Mouse (Mus musculus): ENCODE results near the gene Kctd10. TPM values are rescaled to one million over a fixed set of nuclear protein-coding genes. Genes with fewer than 3 reads are reported as not detected.
A peak's percentile ranks its signal among the peaks of the same experiment; 100 is the strongest.

Kctd10 gene
- polyA plus RNA-seq, 1 experiment from 2014 or later = 62.2 TPM

DNA sequence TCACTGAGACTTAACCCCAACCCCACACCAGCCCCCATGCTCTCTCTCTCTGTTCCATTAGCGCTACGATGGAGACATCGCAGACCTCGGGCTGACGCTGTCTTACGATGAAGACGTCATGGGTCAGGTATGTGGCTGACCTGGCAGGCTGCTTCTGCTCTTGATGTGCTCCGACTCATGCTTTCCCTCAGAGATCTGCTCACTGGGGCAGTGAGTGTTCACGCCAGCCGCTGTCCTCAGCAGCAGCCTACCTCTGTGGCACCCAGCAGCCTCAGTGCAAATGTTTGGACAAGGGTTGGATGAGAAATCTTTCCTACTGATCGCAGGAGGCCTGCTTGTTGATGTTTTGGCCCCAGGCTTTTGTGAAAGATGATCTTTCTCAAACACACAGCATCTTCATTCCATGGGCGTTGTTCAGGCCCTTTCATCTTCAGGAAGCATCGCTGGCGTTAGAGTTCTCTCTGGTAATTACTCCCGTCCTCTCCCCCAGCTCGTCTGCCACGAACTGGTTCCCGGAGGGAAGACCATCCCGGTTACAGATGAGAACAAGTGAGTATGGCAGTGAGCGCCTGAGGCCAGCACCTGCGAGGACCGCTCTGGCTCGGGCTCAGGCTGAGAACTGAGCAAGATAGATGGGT, 32.2 kb upstream of the Kctd10 start:
- Histone ChIP-seq H3K9ac (no peak overlapping the region), H3K4me1 (replicated peaks) (no peaks in the 10 kb centered on the region), H3K4me2 (no peak overlapping the region), H3K27me3 (no peaks in the 10 kb centered on the region), H3K36me3 (peaks cover 97% of the 10 kb centered on the region), H3K27ac (replicated peaks) (no peak overlapping the region), H3K9me3 (no peaks in the 10 kb centered on the region), H3K4me3 (no peak overlapping the region)
- no peak for ATAC-seq (ENCODE audit: low FRiP score, low read depth)
- WGBS = 84% methylated on average over 23 of the region's 23 CpGs

- no peak overlapping the region for H3K27ac ChIP-seq (replicated peaks)
- no peak overlapping the region for H3K9ac ChIP-seq
- H3K4me2 ChIP-seq = no peak overlapping the region
- no peak for ATAC-seq (ENCODE audit: low FRiP score, low read depth)
- H3K36me3 ChIP-seq = peaks cover 96% of the 10 kb centered on the region
- no peaks in the 10 kb centered on the region for H3K27me3 ChIP-seq
- 88% methylated on average over 13 of the region's 13 CpGs for WGBS
- no peaks in the 10 kb centered on the region for H3K4me1 ChIP-seq (replicated peaks)
- H3K4me3 ChIP-seq = no peak overlapping the region
- no peaks in the 10 kb centered on the region for H3K9me3 ChIP-seq
Observed at GRCm38 (mm10) chr5:114410429-114410828, 30.1 kb upstream of the Kctd10 start.

- H3K9me3 ChIP-seq = no peaks in the 10 kb centered on the region
- 97% methylated on average over 11 of the region's 11 CpGs for WGBS
Observed at GRCm38 (mm10) chr5:114408846-114409245, 28.5 kb upstream of the Kctd10 start.

DNA sequence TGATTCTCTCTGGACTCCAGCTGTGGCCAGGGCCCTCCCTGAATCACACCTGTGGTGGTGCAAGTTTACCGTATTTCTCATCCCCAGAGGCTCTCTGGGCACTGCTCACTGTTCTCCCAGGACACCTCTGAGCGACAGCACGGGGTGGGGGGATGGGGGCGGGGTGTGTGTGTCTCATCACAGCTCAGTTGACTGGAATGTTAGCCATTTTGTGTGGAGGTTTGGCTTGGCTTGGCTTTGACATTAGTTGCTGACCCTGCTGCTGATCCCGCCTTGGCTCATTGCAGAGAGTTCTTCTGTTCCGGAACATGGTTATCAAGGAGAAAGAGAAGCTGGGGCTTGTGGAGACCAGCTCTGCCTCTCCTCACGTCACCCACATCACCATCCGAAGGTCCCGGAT, 27.5 kb upstream of the Kctd10 start:
- Histone ChIP-seq H3K4me1 (replicated peaks) (no peaks in the 10 kb centered on the region), H3K27ac (replicated peaks) (no peak overlapping the region), H3K9ac (no peak overlapping the region), H3K36me3 (peaks cover 97% of the 10 kb centered on the region), H3K4me2 (no peak overlapping the region), H3K9me3 (no peaks in the 10 kb centered on the region), H3K27me3 (no peaks in the 10 kb centered on the region), H3K4me3 (no peak overlapping the region)
- no peak for ATAC-seq (ENCODE audit: low FRiP score, low read depth)
- 90% methylated on average over 9 of the region's 9 CpGs for WGBS

More at GRCm38 (mm10) chr5:114408846-114409245, 28.5 kb upstream of the Kctd10 start:
- no peaks in the 10 kb centered on the region for H3K27me3 ChIP-seq
- H3K4me3 ChIP-seq = no peak overlapping the region
- no peak overlapping the region for H3K27ac ChIP-seq (replicated peaks)
- no peak for ATAC-seq (ENCODE audit: low FRiP score, low read depth)
- peaks cover 96% of the 10 kb centered on the region for H3K36me3 ChIP-seq
- H3K4me2 ChIP-seq = no peak overlapping the region
- no peak overlapping the region for H3K9ac ChIP-seq
- no peaks in the 10 kb centered on the region for H3K4me1 ChIP-seq (replicated peaks)

DNA sequence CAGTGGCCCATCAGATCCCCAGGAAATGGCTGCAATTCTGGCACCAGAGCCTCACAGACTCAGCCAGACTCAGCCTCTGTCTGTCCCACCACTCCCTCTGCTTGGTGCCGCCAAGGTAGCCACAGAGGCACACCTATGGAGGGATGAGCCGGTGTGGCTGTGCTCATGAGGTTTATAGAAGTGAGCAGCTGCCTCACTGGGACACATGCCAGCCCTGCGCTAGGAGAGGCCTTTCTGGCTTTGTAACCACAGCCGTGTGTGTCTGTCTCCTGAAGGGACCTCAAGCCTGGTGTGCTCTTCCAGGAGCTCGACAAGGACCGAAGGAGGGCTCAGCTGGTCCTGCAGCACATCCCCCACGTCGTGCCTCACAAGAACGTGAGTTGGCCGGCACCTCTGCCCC, 27.0 kb upstream of the Kctd10 start:
- ATAC-seq (ENCODE audit: low FRiP score, low read depth) = no peak
- no peak overlapping the region for H3K4me3 ChIP-seq
- no peaks in the 10 kb centered on the region for H3K4me1 ChIP-seq (replicated peaks)
- H3K36me3 ChIP-seq = peaks cover 97% of the 10 kb centered on the region
- no peaks in the 10 kb centered on the region for H3K9me3 ChIP-seq
- no peaks in the 10 kb centered on the region for H3K27me3 ChIP-seq
- no peak overlapping the region for H3K27ac ChIP-seq (replicated peaks)
- H3K4me2 ChIP-seq = no peak overlapping the region
- no peak overlapping the region for H3K9ac ChIP-seq
- 69% methylated on average over 10 of the region's 10 CpGs for WGBS

GRCm38 (mm10) chr5:114406592-114406991, 26.3 kb upstream of the Kctd10 start:
- no peak for ATAC-seq (ENCODE audit: low FRiP score, low read depth)
- Histone ChIP-seq H3K9me3 (no peaks in the 10 kb centered on the region), H3K4me1 (replicated peaks) (no peaks in the 10 kb centered on the region), H3K27ac (replicated peaks) (no peak overlapping the region), H3K4me2 (no peak overlapping the region), H3K27me3 (no peaks in the 10 kb centered on the region), H3K4me3 (no peak overlapping the region), H3K9ac (no peak overlapping the region), H3K36me3 (peaks cover 96% of the 10 kb centered on the region)
- 91% methylated on average over 14 of the region's 14 CpGs for WGBS

- no peak for ATAC-seq (ENCODE audit: low FRiP score, low read depth)
- Histone ChIP-seq H3K36me3 (peaks cover 56% of the 10 kb centered on the region), H3K9ac (no peak overlapping the region), H3K4me2 (no peak overlapping the region), H3K27ac (replicated peaks) (no peak overlapping the region), H3K4me3 (no peak overlapping the region), H3K4me1 (replicated peaks) (no peaks in the 10 kb centered on the region), H3K27me3 (no peaks in the 10 kb centered on the region), H3K9me3 (no peaks in the 10 kb centered on the region)
- WGBS = 90% methylated on average over 9 of the region's 9 CpGs
Observed at GRCm38 (mm10) chr5:114393169-114393568, 12.9 kb upstream of the Kctd10 start.

DNA sequence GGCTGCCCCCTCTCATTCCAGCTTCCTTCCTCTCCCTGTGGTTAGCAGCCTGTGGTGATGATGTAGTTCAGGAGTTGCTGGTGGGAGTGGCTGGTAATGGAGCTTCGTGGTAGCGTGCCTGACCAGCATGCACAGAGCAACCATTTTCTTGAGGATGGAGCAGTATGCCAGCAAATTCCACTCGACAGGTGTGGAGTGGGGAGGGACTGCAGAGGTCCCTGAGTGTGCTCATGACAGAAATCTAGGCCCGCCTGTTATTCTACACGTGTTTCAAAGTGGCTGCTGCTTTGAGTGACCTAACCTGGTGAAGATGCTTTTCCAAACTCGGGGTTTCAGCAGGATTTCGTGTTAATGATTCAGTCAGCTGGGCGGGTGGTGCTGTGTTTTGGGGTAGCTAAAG, 4.1 kb upstream of the Kctd10 start:
- Histone ChIP-seq H3K4me2 (no peak overlapping the region), H3K36me3 (peaks cover 37% of the 10 kb centered on the region), H3K4me3 (no peak overlapping the region), H3K9me3 (no peaks in the 10 kb centered on the region), H3K4me1 (replicated peaks) (peaks cover 20% of the 10 kb centered on the region), H3K27me3 (no peaks in the 10 kb centered on the region), H3K27ac (replicated peaks) (no peak overlapping the region), H3K9ac (no peak overlapping the region)
- no peak for ATAC-seq (ENCODE audit: low FRiP score, low read depth)
- WGBS = 91% methylated on average over 8 of the region's 8 CpGs

GRCm38 (mm10) chr5:114383184-114383904, 3.0 kb upstream of the Kctd10 start:
- 76% methylated on average over 9 of the region's 9 CpGs for WGBS
- H3K27ac ChIP-seq (replicated peaks) = no peak overlapping the region
- no peak for ATAC-seq (ENCODE audit: low FRiP score, low read depth)

GRCm38 (mm10) chr5:114381013-114381351, 674 bp upstream of the Kctd10 start:
- H3K4me3 ChIP-seq = peak overlapping the region; percentile 93
- peak overlapping the region; percentile 96 for H3K27ac ChIP-seq (replicated peaks)
- peak overlapping the region; percentile 97 for H3K9ac ChIP-seq
- H3K4me2 ChIP-seq = peak overlapping the region; percentile 92
- H3K36me3 ChIP-seq = peaks cover 9% of the 10 kb centered on the region; the same call in 1 of the 2 replicates
- H3K9me3 ChIP-seq = no peaks in the 10 kb centered on the region
- ATAC-seq (ENCODE audit: low FRiP score, low read depth) = no peak; the same call in 1 of the 2 replicates
- H3K4me1 ChIP-seq (replicated peaks) = peaks cover 48% of the 10 kb centered on the region
- WGBS = under 1% methylated on average over 18 of the region's 18 CpGs
- H3K27me3 ChIP-seq = no peaks in the 10 kb centered on the region

More at GRCm38 (mm10) chr5:114383184-114383904, 3.0 kb upstream of the Kctd10 start:
- Histone ChIP-seq H3K4me2 (no peak overlapping the region), H3K4me1 (replicated peaks) (peaks cover 31% of the 10 kb centered on the region), H3K27me3 (no peaks in the 10 kb centered on the region), H3K9ac (no peak overlapping the region), H3K9me3 (no peaks in the 10 kb centered on the region), H3K4me3 (no peak overlapping the region), H3K36me3 (peaks cover 26% of the 10 kb centered on the region)

GRCm38 (mm10) chr5:114379763-114380162, 545 bp downstream of the Kctd10 start:
- under 1% methylated on average over 20 of the region's 20 CpGs for WGBS
- H3K27me3 ChIP-seq = no peaks in the 10 kb centered on the region
- peak overlapping the region; percentile 97 for H3K9ac ChIP-seq
- no peaks in the 10 kb centered on the region for H3K36me3 ChIP-seq
- 0 out of 2 replicates have a peak, but pooled peaks have one; percentile 12 for ATAC-seq (ENCODE audit: low FRiP score, low read depth)
- peak overlapping the region; percentile 92 for H3K4me2 ChIP-seq
- peak overlapping the region; percentile 93 for H3K4me3 ChIP-seq
- peaks cover 48% of the 10 kb centered on the region for H3K4me1 ChIP-seq (replicated peaks)
- peak overlapping the region; percentile 96 for H3K27ac ChIP-seq (replicated peaks)
- no peaks in the 10 kb centered on the region for H3K9me3 ChIP-seq

DNA sequence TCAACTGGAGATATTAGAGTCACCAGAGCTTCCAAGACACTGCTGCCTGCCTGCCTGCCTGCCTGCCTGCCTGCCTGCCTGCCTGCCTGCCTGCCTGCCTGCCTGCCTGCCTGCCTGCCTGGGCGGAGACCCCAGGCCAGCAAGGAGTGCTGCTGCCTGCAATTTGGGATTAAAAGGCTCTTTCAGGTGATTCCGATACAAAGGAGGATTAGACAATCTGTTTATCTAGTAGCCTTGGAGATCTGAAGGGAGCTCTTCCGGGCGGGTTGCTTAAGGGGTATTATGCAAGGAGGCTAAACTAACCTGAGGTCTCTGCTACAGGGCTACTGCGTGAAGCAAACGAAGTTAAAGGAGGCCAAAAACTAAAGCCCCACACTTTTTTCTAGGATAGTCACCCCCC, 1.4 kb downstream of the Kctd10 start:
- peak overlapping the region; percentile 97 for H3K9ac ChIP-seq
- 52% methylated on average over 6 of the region's 6 CpGs for WGBS
- H3K9me3 ChIP-seq = no peaks in the 10 kb centered on the region
- H3K4me2 ChIP-seq = peak overlapping the region; percentile 92
- H3K27ac ChIP-seq (replicated peaks) = peak overlapping the region; percentile 44; the same call in 1 of the 2 replicates
- no peaks in the 10 kb centered on the region for H3K36me3 ChIP-seq
- no peak for ATAC-seq (ENCODE audit: low FRiP score, low read depth)
- H3K4me1 ChIP-seq (replicated peaks) = peaks cover 51% of the 10 kb centered on the region
- no peaks in the 10 kb centered on the region for H3K27me3 ChIP-seq
- peak overlapping the region; percentile 93 for H3K4me3 ChIP-seq

Data from hindbrain, embryonic 15.5 days (tissue).